Mouse (Mus musculus): ENCODE data around the gene Prkx. TPM values are rescaled to one million over a fixed set of nuclear protein-coding genes. Genes with fewer than 3 reads are reported as not detected.
A peak's percentile ranks its signal among the peaks of the same experiment; 100 is the strongest.

Prkx gene
- total RNA-seq (2021), result 12.6 and 15.1 TPM in 2 replicates
- long read RNA-seq, full-length matches to known transcripts, result 2 of 6 reads
- long read RNA-seq, partial matches to known transcripts, result 1 of 6 reads
- long read RNA-seq, other reads (novel, unspliced or antisense), result 3 of 6 reads

DNA sequence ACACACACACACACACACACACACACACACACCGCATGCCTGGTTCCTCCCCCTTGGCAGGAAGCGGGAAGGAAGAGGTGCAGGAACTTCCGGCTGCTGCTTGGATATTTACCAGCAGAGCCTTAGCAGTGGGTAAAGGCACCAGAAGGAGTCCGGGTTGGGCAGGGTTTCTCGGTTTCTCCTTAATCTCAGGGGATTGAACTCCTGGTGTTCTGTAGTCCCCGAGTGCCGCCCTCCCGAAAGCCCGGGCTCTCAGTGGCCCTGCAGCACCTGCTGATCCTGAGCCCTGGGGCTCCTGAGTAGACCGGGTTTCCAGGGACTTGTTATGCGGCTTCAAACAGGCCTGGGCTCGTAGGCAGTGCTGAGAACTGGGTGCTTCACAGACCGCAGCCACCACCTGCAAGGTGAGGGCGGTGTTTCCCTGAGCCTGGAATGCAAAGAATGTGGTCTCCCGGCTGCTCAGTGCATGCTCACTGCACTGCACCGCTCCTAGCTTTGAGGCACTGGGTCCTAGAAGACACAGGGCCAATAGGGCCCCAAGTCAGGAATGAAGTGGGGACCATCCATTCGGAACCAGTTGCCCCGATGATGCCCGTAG is at the start of gene Prkx:
TSS of gene Prkx (minus strand) at position 41 of the 598 bp plus-strand sequence.
- DNase-seq, result no peak

GRCm38 (mm10) chrX:77812031-77812430 is 16.0 kb upstream of the Prkx start:
- DNase-seq, result peak; percentile 1

DNA sequence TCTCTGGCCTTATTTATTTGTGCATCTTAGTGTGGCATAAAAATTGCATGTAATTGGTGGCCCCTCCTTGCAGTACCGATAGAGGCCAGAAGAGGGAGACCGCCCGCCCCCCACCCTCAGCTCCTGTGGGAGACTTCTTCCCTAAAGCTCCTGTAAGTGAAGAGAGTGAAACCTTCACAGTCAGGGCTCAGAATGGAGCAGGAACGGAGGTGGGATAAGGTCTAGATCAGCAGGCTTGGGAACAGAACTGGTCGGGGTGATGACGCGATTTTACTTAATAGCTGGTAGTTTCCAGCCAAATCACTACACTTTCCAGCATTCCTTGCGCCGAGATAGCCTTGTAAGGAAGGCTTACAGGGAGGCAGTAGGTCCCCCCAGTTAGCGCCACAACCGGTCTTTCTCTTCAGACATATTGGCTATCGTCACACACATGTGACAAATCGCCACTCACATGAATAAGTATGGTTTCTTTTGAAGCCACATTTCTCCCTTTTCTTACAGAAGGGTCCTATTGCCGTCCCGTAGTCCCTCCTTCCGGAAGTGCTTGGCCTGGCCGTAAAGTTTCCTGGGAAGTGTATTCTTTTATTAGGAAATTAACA is 14.6 kb upstream of the Prkx start:
- peak; percentile 39 for DNase-seq

- peak; percentile 47 for DNase-seq
Observed at GRCm38 (mm10) chrX:77808602-77809001, 12.5 kb upstream of the Prkx start.

DNA sequence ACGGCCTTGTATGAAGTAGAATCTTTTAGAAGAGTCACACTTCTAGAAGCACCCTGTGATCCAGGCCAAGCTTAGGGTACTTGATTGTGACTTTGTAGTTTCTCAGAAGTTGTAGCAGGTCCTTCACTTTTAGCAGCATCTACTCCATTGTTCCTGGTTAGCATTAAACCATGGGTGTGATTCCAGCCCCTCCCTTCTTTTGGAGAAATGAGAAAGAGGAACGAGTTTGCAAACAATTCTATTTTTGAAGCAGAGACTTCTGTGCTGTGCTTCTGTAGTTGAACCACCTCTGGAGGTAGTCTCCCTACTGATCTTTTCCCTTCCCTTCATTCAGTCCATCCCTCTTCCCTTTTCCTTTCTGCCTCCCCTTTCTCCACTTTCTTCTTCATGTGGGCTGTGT is 6.2 kb upstream of the Prkx start:
- no peak for DNase-seq

- no peak for DNase-seq
Observed at GRCm38 (mm10) chrX:77801543-77801942, 5.5 kb upstream of the Prkx start.

DNA sequence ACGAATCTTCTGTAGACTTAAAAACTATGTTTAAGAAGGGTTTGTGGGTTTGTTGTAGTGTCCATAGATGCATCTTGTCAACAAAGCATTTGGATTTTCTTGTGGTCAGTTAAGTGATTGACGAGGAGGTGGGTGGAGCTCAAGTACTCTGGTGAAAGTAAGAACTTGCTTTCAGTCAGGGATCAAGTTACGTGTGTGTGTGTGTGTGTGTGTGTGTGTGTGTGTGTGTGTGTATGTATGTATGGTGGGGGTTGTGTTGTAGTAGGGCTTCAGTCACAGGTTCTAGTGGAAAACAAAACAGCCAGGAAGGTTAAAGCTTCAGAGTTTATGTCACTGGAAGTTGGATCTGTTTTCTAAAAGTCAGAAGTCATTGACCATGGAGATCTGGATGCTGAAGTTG is 3.5 kb upstream of the Prkx start:
- DNase-seq, result no peak

- DNase-seq, result no peak
Observed at GRCm38 (mm10) chrX:77797801-77798200, 1.7 kb upstream of the Prkx start.

DNA sequence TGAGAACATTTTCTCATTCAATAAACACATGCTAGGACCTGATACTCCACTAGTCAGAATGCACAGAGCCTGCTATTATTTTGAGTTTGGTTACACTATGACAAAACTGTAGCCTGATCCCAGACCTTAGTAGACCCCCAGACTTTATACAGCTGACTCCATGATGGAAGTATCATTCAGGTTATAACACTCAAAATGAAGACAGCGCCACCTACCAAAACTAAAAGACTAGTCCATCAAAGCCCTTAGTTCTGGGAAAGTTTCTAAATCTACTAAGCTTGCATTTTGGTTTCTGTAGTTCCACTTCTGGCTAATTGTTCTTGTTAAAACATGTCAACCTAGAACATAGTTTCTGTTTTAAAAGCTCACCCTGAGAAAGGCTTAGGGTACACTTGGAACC is 838 bp upstream of the Prkx start:
- DNase-seq, result no peak

DNA sequence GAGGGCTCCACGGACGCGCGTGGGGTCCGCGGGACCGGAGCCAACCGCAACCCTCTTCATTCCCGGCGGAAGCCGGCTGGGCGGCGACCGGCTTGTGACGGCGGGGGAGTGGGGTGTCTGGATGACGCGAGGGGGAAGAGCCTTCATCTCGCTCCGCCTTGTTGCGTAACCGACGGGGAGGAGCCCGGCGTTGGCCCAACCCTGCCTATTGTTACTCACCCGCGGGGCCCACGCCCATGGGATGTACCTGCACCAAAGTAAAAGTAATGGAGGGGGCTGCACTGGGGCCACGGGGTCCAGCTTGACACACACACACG is 262 bp downstream of the Prkx start:
- peak; percentile 86 for DNase-seq

DNA sequence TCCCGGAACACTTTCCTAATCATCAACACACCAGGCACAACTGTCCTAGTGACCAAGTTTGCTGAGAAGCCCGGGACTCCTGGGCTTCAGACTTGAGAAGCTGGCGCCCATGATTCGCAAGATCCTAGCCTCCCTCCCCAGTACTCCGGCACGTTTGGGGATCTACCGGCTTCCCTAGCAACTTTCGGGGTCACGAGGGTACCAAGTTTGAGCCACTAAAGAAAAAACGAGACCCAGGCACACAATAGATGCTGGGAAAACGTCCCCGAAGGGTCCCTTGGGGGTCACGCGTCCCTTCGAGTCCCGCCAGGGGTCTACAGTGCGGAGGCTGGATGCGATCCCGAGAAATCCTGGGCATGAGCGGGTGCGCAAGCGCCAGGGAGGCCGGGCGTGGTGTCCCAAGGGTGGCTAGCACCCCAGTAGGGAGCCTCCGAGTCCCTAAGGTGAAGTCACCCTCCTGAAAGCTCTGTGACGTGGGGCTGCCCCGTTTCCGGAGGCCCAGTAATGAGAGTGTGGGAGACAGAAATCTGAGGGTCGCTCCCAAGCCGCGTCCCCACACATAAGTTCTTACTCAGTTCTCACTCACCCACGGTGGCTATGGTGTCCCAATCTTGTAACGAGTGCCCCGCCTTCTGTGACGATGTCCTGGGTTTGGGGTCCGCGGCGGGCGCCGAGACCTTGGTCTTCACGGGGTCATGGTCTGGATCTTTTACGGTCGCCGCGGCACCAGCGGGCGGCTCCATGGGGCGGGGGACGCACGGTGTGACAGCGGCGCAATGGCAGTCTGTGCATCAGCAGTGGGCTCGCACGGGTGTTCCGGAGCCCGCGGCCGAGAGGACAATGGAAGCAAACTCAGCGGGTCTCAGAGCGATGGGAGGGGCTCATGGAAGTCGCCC is 868 bp downstream of the Prkx start:
- peak; percentile 23 for DNase-seq

DNA sequence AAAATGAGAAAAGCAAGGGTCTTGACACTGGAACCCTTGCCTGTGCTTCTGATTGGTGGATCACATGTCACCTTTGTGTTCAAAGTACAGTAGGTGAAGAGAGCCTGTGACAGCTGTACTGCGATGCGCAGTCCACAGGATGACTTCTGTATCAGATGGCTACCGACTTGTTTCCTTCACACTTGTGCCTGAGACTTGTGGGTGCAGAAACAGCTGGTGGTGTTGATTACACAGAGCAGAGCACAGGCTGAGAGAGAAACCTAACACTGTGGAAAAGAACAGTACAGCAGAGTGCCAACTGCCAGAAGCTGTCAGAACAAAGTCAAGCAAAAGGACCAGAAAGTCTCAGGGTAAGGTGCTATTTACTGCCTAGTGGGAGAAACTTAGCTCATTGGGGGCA is 7.4 kb downstream of the Prkx start:
- DNase-seq, result no peak

DNA sequence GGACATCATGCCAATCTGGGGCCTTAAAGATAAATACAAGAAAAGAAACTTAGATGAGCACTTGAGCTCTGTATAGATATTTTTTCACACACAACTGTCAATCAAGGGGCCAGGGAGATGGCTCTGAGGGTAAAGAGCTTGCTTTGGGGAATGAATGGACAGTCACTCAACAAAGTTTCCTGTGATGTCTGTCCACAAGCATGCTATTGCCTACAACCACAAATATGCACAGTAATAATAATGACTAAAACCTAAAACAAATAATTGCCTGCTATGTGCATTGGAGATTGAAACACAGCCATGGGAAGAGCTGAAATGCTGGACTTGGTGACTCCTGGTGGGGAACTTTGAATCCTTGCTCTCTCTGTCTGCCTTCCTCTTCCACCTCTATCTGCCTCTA is 9.7 kb downstream of the Prkx start:
- no peak for DNase-seq

DNA sequence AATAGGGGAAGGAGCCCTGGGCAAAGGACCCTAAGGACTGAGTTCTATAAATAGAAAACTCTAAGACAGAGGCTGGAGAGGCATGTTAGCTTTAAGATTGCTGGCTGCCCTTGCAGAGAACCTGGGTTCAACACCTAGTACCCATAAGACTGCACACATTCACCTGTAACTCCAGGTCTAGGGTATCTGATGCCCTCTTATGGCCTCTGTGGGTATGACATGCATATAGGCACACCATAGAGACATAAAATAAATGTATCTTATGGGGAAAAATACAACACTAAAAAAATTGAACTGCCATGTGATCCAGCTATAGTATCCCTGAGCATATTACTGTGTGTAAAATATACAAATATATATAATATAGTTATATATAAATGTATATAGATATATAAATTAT is 18.3 kb downstream of the Prkx start:
- no peak for DNase-seq

GRCm38 (mm10) chrX:77765153-77765552 is 30.9 kb downstream of the Prkx start:
- peak; percentile 1 for DNase-seq

- DNase-seq, result no peak
Observed at GRCm38 (mm10) chrX:77744260-77744659, 51.8 kb downstream of the Prkx start.

- peak; percentile 14 for DNase-seq
Observed at GRCm38 (mm10) chrX:77741383-77741782, 54.7 kb downstream of the Prkx start.

- DNase-seq, result no peak
Observed at GRCm38 (mm10) chrX:77733930-77734536, 62.0 kb downstream of the Prkx start.

DNA sequence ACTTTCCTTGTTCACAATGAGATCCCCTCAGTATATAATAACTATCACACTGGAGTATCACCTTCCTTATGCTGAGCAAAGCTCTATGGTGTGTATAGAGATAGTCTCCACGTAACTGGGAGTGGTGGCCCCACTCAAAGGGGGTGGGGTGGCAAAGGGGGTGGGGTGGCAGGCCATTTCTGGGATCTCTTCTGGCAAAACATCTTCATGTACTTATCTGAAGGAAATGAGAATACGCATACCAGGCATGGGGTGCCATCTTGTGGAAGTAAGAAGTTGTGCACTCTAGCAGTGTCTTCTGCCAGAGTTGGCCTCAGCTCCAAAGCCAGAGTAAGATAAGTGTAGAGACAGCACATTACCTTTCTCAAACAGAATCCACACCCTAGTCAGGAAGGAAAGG is 75.8 kb downstream of the Prkx start:
- peak; percentile 9 for DNase-seq
